Mouse (Mus musculus) kidney, adult 2 months (tissue): ENCODE data around the gene Rora.

Source experiments
- CTCF ChIP-seq: fragments of 200-500 bp; conservative IDR thresholded peaks from 2 replicates; pipeline ENCODE4 v1.5.1; 2011; ENCODE audit warnings: low read depth, mild to moderate bottlenecking, control low read depth, low read length, moderate library complexity, mixed read lengths; ENCODE audit not compliant: insufficient read depth, insufficient read length
- POLR2A ChIP-seq: fragments of 200-500 bp; IDR thresholded peaks from one replicate; pipeline ENCODE4 v1.6.1; 2011; ENCODE audit warnings: low read depth, low read length, control low read depth

GRCm38 (mm10) chr9:69303346-69303944, 649.9 kb downstream of the Rora start:
- no peak for TF ChIP-seq CTCF
- TF ChIP-seq POLR2A = no peak
